ENCODE assay signal across 8 mouse cellular contexts in the genomic region with DNA sequence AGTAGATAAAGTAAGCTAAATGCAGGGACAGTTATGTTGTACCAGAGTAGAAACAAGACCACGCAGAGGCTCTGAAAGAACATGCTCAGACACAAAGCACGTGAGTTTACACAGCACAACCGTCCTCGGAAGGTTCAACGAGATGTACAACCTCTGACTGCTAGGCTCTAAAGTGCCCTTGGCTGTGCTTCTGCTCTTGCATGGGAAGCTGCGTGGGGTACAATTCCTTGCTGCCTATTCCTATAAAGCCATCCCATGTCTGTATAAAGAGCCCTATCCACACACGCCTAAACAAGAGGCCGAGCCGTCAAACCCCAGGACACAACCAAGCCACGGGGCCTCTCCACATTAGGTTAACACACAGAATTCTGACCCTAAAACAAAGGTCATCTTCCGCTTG. TPM values are rescaled to one million over a fixed set of nuclear protein-coding genes. Genes with fewer than 3 reads are reported as not detected.
DNase-seq lines count a peak whose midpoint lies in the region; ATAC-seq and TF ChIP-seq lines count a peak whose summit lies in the region.
"Had no signal": no experiment of that assay in that cellular context is flagged by ENCODE, and none has a peak within 500 bp of the region (broad histone marks: within the 10 kb centered on the region; RNA-seq: fewer than 3 reads in every experiment).

No protein-coding gene starts in this region.

- H3K9me3 ChIP-seq in intestine, embryonic 14.5 days (ENCODE audit: control insufficient read depth, low read length), result no peaks in the 10 kb centered on the region
- no peaks in the 10 kb centered on the region for H3K9me3 ChIP-seq in intestine, postnatal 0 days (ENCODE audit: control insufficient read depth)
- H3K9me3 ChIP-seq in embryonic facial prominence, embryonic 13.5 days, result no peaks in the 10 kb centered on the region
- no peaks in the 10 kb centered on the region for H3K9me3 ChIP-seq in forebrain, embryonic 16.5 days (ENCODE audit: control insufficient read depth, low read length)
- H3K9me3 ChIP-seq in midbrain, embryonic 14.5 days (ENCODE audit: control insufficient read depth, low read length), result no peaks in the 10 kb centered on the region

- H3K9ac ChIP-seq in intestine, embryonic 14.5 days (ENCODE audit: low read length), result no peak overlapping the region
- no peak overlapping the region for H3K9ac ChIP-seq in intestine, postnatal 0 days (ENCODE audit: low read depth, low read length)
- H3K9ac ChIP-seq in embryonic facial prominence, embryonic 13.5 days, result no peak overlapping the region; the same call in 1 of the 2 replicates
- H3K9ac ChIP-seq in forebrain, embryonic 16.5 days (replicated peaks; ENCODE audit: low read depth, low read length), result peak overlapping the region; percentile 99
- peak overlapping the region; percentile 98 for H3K9ac ChIP-seq in midbrain, embryonic 14.5 days (replicated peaks; ENCODE audit: low read length)
- H3K9ac ChIP-seq: liver, postnatal 0 days had no signal

- H3K27ac ChIP-seq in intestine, embryonic 14.5 days (ENCODE audit: low read depth), result no peak overlapping the region
- no peak overlapping the region for H3K27ac ChIP-seq in intestine, postnatal 0 days (ENCODE audit: low read depth, low read length)
- H3K27ac ChIP-seq in embryonic facial prominence, embryonic 13.5 days, result no peak overlapping the region
- H3K27ac ChIP-seq in forebrain, embryonic 16.5 days (ENCODE audit: low read length), result peak overlapping the region; percentile 34
- H3K27ac ChIP-seq in midbrain, embryonic 14.5 days (replicated peaks; ENCODE audit: low read depth, low read length), result peak overlapping the region; percentile 55

- no peaks in the 10 kb centered on the region for H3K36me3 ChIP-seq in intestine, embryonic 14.5 days (ENCODE audit: control insufficient read depth, insufficient read depth, low read length)
- H3K36me3 ChIP-seq in intestine, postnatal 0 days (ENCODE audit: control insufficient read depth, insufficient read depth), result no peaks in the 10 kb centered on the region
- H3K36me3 ChIP-seq in embryonic facial prominence, embryonic 13.5 days, result no peaks in the 10 kb centered on the region
- no peaks in the 10 kb centered on the region for H3K36me3 ChIP-seq in forebrain, embryonic 16.5 days (ENCODE audit: control insufficient read depth, insufficient read depth)
- no peaks in the 10 kb centered on the region for H3K36me3 ChIP-seq in midbrain, embryonic 14.5 days (ENCODE audit: control insufficient read depth, insufficient read depth, low read length)

- no peak for ATAC-seq in intestine, embryonic 14.5 days (replicated peaks; ENCODE audit: low FRiP score, low TSS enrichment, low read depth)
- no peak for ATAC-seq in intestine, postnatal 0 days
- no peak for ATAC-seq in embryonic facial prominence, embryonic 13.5 days (ENCODE audit: insufficient number of reproducible peaks, insufficient read depth, low FRiP score, low TSS enrichment, low read depth)
- ATAC-seq in forebrain, embryonic 16.5 days, result no peak
- ATAC-seq in midbrain, embryonic 14.5 days (ENCODE audit: low FRiP score, low TSS enrichment), result no peak
- ATAC-seq: liver, postnatal 0 days had no signal

- peak overlapping the region; percentile 75; the same call in 1 of the 2 replicates for H3K4me2 ChIP-seq in intestine, embryonic 14.5 days (ENCODE audit: low read length)
- H3K4me2 ChIP-seq in intestine, postnatal 0 days (replicated peaks; ENCODE audit: low read depth), result no peak overlapping the region
- H3K4me2 ChIP-seq in embryonic facial prominence, embryonic 13.5 days, result peak overlapping the region; percentile 75
- peak overlapping the region; percentile 70 for H3K4me2 ChIP-seq in forebrain, embryonic 16.5 days (ENCODE audit: low read length)
- H3K4me2 ChIP-seq in midbrain, embryonic 14.5 days (ENCODE audit: low read length), result peak overlapping the region; percentile 83

- TF ChIP-seq CTCF in intestine, postnatal 0 days (IDR thresholded peaks at IDR 0.05; ENCODE audit: low read depth), result no peak

- no peak overlapping the region for H3K4me3 ChIP-seq in intestine, embryonic 14.5 days (ENCODE audit: low read depth, low read length)
- H3K4me3 ChIP-seq in intestine, postnatal 0 days (ENCODE audit: low read depth, low read length), result no peak overlapping the region
- peak overlapping the region; percentile 88 for H3K4me3 ChIP-seq in embryonic facial prominence, embryonic 13.5 days
- H3K4me3 ChIP-seq in forebrain, embryonic 16.5 days (replicated peaks; ENCODE audit: low read length), result peak overlapping the region; percentile 84
- H3K4me3 ChIP-seq in midbrain, embryonic 14.5 days (replicated peaks; ENCODE audit: low read depth, low read length), result peak overlapping the region; percentile 92

- peaks cover 8% of the 10 kb centered on the region; the same call in 1 of the 2 replicates for H3K4me1 ChIP-seq in intestine, embryonic 14.5 days (replicated peaks; ENCODE audit: control insufficient read depth, insufficient read depth, low read length)
- H3K4me1 ChIP-seq in intestine, postnatal 0 days (replicated peaks; ENCODE audit: control insufficient read depth, insufficient read depth, low read length), result no peaks in the 10 kb centered on the region
- peaks cover 28% of the 10 kb centered on the region for H3K4me1 ChIP-seq in embryonic facial prominence, embryonic 13.5 days
- H3K4me1 ChIP-seq in forebrain, embryonic 16.5 days (replicated peaks; ENCODE audit: control insufficient read depth, insufficient read depth, low read length), result peaks cover 24% of the 10 kb centered on the region
- H3K4me1 ChIP-seq in midbrain, embryonic 14.5 days (ENCODE audit: control insufficient read depth, insufficient read depth, low read length), result peaks cover 15% of the 10 kb centered on the region

- peak; percentile 51 for DNase-seq in intestine, embryonic 14.5 days (ENCODE audit: low spot score)
- DNase-seq in midbrain, embryonic 14.5 days, result peak; percentile 55
- DNase-seq in liver, result no peak
- no peak for DNase-seq in cerebellum, postnatal 10 days
- DNase-seq: liver, postnatal 0 days had no signal

- H3K27me3 ChIP-seq in intestine, embryonic 14.5 days (replicated peaks; ENCODE audit: control insufficient read depth, insufficient read depth, low read length), result no peaks in the 10 kb centered on the region
- no peaks in the 10 kb centered on the region for H3K27me3 ChIP-seq in intestine, postnatal 0 days (replicated peaks; ENCODE audit: control insufficient read depth, insufficient read depth, low read length)
- H3K27me3 ChIP-seq in embryonic facial prominence, embryonic 13.5 days, result no peaks in the 10 kb centered on the region
- H3K27me3 ChIP-seq in forebrain, embryonic 16.5 days (replicated peaks; ENCODE audit: control insufficient read depth, insufficient read depth, low read length), result no peaks in the 10 kb centered on the region
- H3K27me3 ChIP-seq in midbrain, embryonic 14.5 days (ENCODE audit: control insufficient read depth, insufficient read depth, low read length), result no peaks in the 10 kb centered on the region

- 63% methylated on average over 11 of the region's 11 CpGs for WGBS in intestine, embryonic 14.5 days
- 69% methylated on average over 11 of the region's 11 CpGs for WGBS in intestine, postnatal 0 days
- 45% methylated on average over 11 of the region's 11 CpGs for WGBS in embryonic facial prominence, embryonic 13.5 days
- 34% methylated on average over 11 of the region's 11 CpGs for WGBS in forebrain, embryonic 16.5 days
- 10% methylated on average over 11 of the region's 11 CpGs for WGBS in midbrain, embryonic 14.5 days

RNA-seq across cellular contexts. Expression of a gene that starts 1.9 kb away (rescaled TPM):
- 2.6 and 3.3 TPM in 2 replicates for polyA plus RNA-seq in intestine, embryonic 14.5 days (2014; fragmentation: Nextera tagmentation; extraction: Ambion mirVana)
- polyA plus RNA-seq in intestine, postnatal 0 days (2015; fragmentation: Nextera tagmentation; extraction: Ambion mirVana), result 1.6 TPM in 2 replicates
- 4.5 and 6.3 TPM in 2 replicates for polyA plus RNA-seq in embryonic facial prominence, embryonic 13.5 days (2015; fragmentation: Nextera tagmentation; extraction: Ambion mirVana)
- 12.9 and 15.0 TPM in 2 replicates for polyA plus RNA-seq in forebrain, embryonic 16.5 days (2015; fragmentation: Nextera tagmentation; extraction: Ambion mirVana)
- polyA plus RNA-seq in midbrain, embryonic 14.5 days (2014; fragmentation: Nextera tagmentation; extraction: Ambion mirVana), result 14.6 and 20.9 TPM in 2 replicates

Comparison
In these comparisons a context has a peak if more than half of its experiments do, and no peak if none do; other contexts are left out.
1. DNase-seq: peak in intestine, embryonic 14.5 days (single experiment) and midbrain, embryonic 14.5 days (single experiment); none in liver (single experiment) and cerebellum, postnatal 10 days (0 of 2).
2. H3K27ac ChIP-seq: peak in forebrain, embryonic 16.5 days (single experiment) and midbrain, embryonic 14.5 days (single experiment); none in intestine, embryonic 14.5 days (single experiment), intestine, postnatal 0 days (single experiment) and embryonic facial prominence, embryonic 13.5 days (single experiment).
3. H3K4me3 ChIP-seq: peak in embryonic facial prominence, embryonic 13.5 days (single experiment), forebrain, embryonic 16.5 days (single experiment) and midbrain, embryonic 14.5 days (single experiment); none in intestine, embryonic 14.5 days (single experiment) and intestine, postnatal 0 days (single experiment).
4. H3K9ac ChIP-seq: peak in forebrain, embryonic 16.5 days (single experiment) and midbrain, embryonic 14.5 days (single experiment); none in intestine, embryonic 14.5 days (single experiment), intestine, postnatal 0 days (single experiment) and embryonic facial prominence, embryonic 13.5 days (single experiment).